Mouse (Mus musculus) bone marrow, adult 2 months (tissue): Measurements from ENCODE around the gene Eef2k.

Experiments used
- CTCF ChIP-seq: fragments of 200-500 bp; IDR thresholded peaks from 2 replicates; pipeline ENCODE4 v1.5.1; 2011; ENCODE audit warnings: low read length, control low read depth; ENCODE audit not compliant: control insufficient read depth, insufficient read depth
- POLR2A ChIP-seq: fragments of 200-500 bp; IDR thresholded peaks from 2 replicates; pipeline ENCODE4 v1.6.1; 2011; ENCODE audit warnings: low read depth, mild to moderate bottlenecking, control low read depth, low read length, borderline replicate concordance; ENCODE audit not compliant: control insufficient read depth

DNA sequence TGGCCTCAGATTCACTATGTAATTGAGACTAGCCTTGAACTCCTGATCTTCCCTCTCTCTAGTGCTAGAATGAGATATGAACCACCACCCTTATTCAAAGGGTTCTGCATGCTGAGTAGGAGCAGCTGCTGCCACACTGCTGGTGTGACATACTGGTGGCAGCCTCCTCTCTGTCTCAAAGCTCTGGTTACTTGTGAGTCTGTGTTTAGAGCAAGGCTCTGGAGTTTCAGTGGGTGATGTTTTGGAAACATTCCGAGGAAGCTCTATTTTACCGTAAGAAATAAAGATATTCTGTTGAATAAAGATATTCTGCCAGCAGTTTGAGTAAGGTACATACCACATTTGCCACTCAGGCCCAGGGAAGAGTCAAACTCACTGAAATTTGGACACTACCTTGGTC is 39.4 kb upstream of the Eef2k start:
- TF ChIP-seq CTCF (no peak), POLR2A (no peak)
